Mouse (Mus musculus) induced T-regulatory cell, adult 2 months (primary cell): ENCODE results near the gene Atpaf1.

Experiments used
- DNase-seq: peaks from one replicate; pipeline ENCODE4 v3.0.0-alpha.2; 2012; ENCODE audit warnings: low read depth

Atpaf1 gene

GRCm38 (mm10) chr4:115812326-115812725 is 27.7 kb downstream of the Atpaf1 start:
- DNase-seq: no peak

GRCm38 (mm10) chr4:115815606-115816005 is 31.0 kb downstream of the Atpaf1 start:
- DNase-seq: no peak

GRCm38 (mm10) chr4:115820199-115820598 is 35.6 kb downstream of the Atpaf1 start:
- no peak for DNase-seq

DNA sequence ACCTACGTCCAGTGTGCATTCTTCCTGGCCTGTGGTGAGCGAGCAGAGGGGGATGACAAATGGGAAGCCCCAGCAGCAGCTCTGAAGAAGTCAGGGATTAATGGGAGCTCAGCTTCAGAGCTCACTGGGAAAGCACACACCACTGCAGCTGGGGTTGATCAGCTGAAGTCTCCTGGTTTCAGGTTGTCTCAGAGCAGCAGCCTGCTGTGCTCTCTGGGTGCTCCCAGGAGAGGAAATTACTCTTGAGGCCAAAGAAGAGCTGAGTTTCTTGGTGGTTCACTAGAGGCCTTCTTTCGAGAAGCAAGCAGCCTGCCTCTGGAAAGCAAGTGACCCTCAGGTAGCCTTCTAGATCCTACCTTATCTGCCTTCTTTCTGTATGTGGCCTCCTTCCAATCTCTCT is 36.3 kb downstream of the Atpaf1 start:
- no peak for DNase-seq

GRCm38 (mm10) chr4:115821431-115821830 is 36.8 kb downstream of the Atpaf1 start:
- no peak for DNase-seq

GRCm38 (mm10) chr4:115821928-115822327 is 37.3 kb downstream of the Atpaf1 start:
- no peak for DNase-seq

GRCm38 (mm10) chr4:115824178-115824577 is 39.6 kb downstream of the Atpaf1 start:
- DNase-seq: no peak

DNA sequence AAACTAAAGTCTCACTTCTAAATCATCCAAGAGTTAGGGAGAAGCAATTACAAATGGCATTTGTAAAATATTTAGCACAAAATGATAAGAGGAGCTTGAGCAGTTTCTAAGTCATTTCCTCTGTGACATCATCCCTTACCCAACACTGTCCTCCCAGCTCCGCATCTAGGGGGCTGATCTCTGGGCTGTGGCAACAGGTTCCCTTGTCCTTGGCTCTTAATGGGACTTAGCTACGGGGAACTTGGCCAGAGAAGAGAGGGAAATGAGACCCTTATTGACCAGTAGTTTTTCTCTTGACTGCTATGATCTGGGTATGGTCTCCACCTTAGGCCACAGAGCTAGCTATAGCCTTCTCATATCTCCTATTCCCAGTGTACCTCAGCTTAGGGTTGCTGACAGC is 40.7 kb downstream of the Atpaf1 start:
- no peak for DNase-seq

DNA sequence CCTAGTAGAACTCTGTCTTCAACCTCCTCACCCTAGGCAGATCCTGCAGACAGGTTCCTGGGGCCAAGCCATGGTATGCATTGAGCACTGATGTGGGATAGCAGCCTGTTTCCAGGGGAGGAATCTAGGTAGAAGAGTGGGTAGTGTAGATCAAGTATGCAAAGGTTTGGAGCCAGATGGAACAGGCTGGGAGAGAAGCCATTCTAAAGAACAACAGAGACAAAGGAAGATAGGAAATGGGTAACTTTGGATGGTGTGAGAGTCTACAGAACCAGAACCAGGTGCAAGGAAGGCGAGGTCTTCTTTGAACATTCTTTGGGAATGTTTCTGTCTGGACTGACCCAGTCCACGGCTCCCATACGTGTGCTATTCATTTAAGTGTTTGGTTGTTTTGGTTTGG is 42.5 kb downstream of the Atpaf1 start:
- DNase-seq: no peak

DNA sequence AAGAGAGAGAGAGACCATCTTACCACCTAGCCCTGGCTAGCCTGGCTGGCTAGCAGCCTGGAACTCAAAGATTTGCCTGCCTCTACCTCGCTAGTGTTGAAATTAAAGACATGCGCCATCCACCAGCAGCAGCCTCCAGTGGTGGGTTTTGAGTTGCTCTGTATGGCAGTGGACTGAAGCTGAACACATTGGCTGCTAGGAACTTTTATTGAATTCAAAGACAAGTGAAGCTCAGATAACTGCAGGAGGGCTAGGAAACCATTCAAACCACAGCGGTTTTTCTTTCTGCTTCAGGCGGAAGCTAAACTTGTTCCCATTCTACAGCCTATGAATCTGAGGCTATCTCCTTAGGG is 42.9 kb downstream of the Atpaf1 start:
- no peak for DNase-seq

DNA sequence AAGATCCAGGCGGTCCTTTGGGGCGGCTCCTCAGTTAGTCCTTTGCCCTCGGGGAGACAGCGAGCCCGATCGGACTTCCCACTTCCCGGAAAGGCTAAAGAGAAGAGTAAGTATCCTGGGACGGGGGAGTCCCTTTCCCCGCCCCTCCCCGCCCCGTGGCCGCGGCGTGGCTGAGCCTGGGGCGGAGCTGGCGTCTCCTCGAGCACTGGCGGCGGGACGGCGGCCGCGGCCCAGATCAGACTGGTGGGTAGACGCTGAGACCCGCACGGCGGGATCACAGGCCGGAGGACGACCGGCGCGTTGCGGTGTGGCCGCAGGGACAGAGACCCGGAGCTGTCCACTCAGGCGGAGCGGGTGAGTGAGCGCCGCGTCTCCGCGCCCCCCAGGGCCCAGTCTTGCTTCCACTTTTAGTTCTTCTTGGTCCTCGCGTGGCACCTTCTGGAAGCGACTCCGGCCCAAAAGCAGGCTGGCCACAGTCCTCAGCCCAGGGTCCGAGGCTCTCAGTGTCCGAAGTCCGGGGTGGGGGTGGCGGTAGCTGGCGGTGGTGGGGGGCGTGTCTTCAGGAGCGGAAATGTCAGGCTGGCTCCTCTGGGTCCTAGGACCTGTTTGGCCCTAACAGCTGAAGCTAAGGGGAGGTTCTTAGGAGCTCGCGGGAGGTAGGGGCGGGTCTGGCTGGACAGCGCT is 43.4 kb downstream of the Atpaf1 start, which contains the start of gene Mob3c:
Gene Mob3c, plus strand, starts transcription at position 205 of the 684 bp plus-strand sequence.
- DNase-seq: peak; percentile 82

GRCm38 (mm10) chr4:115828572-115828902 is 43.9 kb downstream of the Atpaf1 start:
- DNase-seq: no peak

DNA sequence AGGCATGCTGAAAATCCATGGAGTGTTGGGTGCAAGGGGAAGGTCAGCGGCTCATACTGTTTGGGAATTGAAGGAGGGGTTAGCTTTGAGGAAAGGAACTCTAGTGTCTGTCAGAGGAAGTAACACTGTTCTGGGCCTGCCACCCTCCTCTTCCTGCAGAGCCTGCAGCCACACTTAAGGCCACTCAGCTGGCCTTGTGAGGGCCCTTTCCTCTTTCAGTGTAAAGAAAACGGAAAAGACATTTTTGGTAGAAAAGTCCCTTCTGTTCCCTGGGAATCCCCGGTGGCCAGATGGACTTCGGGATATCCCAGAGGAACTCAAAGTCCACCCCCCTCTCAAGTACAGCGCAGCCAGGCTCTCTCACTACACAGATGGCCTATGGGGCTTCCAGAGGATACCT is 45.9 kb downstream of the Atpaf1 start:
- no peak for DNase-seq

DNA sequence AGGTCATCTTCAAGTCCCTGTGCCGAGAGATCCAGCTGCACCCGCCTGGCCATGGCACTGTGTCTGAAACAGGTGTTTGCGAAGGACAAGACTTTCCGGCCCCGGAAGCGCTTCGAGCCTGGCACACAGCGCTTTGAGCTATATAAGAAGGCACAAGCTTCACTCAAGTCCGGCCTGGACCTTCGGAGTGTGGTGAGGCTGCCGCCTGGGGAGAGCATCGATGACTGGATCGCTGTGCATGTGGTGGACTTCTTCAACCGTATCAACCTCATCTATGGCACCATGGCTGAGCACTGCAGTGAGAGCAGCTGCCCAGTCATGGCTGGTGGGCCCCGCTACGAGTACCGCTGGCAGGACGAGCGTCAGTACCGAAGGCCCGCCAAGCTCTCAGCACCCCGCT is 46.6 kb downstream of the Atpaf1 start:
- DNase-seq: no peak

DNA sequence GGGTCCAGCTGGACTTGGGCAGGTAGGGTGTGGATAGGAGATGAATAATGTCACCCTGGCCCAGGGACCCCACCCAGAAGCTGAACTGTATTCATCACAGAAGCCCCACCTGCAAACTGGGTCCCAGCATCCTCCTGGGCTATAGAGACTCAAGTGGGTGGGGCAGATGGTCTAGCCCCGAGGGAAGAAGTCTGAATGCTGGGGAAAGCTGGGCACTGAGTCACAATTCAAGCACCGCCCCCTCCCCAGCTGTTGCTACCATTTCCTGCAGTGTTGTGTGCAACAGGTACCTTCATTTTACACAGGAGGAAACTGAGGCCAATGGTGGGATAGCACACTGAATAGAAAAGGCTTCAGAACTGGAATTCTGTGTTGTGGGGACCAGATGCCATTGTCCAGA is 47.4 kb downstream of the Atpaf1 start:
- no peak for DNase-seq

DNA sequence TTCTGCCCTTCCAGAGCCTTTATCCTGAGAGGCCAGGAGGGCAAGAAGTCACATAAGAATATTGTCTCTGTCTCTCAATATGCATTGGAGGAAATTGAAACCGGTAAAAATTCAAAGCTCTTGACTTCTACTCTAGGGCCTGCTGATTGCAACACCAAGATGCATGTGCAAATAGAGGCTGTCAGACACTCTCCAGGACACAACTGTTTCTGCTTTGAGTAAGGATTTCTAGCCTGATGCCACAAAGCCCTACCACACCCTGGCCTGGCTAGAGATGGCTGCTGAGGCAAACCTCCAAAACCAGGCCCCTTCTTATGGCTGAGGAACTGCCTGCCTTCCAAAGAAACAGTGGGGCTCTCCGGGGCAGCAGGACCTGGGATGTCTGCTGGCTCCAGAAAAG is 51.0 kb downstream of the Atpaf1 start:
- no peak for DNase-seq

GRCm38 (mm10) chr4:115838196-115838595 is 53.6 kb downstream of the Atpaf1 start:
- peak; percentile 40 for DNase-seq

DNA sequence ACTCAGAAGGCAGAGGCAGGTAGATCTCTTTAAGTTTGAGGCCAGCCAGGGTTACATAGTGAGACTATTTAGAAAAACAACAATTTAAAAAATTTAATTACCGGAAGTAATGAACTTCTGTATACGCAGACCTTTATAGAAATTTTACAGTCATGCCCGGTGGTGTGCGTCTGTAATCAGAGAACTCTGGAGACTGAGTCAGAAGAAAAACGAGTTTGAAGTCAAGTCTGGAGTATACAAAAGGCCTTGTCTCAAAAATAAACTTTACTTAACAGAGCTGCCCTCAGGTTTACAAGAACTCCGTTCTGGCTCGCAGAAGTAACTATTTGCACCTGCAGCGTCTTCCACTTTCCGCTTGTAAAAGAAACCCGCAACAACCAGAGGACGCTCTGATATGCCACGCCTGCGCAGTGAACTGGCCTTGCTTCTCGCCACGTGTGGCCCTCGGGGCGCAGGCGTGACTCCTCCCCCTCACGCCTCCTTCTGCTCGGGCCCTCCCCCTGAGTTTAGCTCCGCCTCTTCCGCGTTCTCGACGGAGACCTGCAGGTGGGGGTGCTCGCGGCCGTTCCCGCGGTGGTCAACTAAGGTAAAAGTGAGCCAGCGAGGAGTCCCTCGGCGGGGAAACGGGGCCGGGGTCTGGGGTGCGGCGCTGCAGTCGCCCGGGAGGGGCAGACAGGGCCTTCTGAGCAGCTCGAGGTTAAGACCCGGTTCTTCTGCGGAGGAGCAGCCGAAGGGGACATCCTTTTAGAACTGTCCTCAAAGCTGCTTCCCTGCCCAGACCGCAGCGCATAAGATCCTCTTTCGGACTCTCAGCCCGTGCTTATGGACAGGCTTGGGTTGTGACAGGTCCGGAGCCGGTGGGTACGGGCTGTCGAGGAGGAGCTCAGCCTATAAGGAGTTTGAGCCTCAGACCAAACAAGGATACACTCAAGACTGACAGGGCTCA is 54.4 kb downstream of the Atpaf1 start, which contains the start of gene Mknk1:
Gene Mknk1, plus strand, starts transcription at position 503 of the 946 bp plus-strand sequence.
- peak; percentile 98 for DNase-seq

- no peak for DNase-seq
Observed at GRCm38 (mm10) chr4:115839956-115840355, 55.3 kb downstream of the Atpaf1 start.

- no peak for DNase-seq
Observed at GRCm38 (mm10) chr4:115840842-115841241, 56.2 kb downstream of the Atpaf1 start.

- DNase-seq: no peak
Observed at GRCm38 (mm10) chr4:115846656-115847055, 62.0 kb downstream of the Atpaf1 start.

DNA sequence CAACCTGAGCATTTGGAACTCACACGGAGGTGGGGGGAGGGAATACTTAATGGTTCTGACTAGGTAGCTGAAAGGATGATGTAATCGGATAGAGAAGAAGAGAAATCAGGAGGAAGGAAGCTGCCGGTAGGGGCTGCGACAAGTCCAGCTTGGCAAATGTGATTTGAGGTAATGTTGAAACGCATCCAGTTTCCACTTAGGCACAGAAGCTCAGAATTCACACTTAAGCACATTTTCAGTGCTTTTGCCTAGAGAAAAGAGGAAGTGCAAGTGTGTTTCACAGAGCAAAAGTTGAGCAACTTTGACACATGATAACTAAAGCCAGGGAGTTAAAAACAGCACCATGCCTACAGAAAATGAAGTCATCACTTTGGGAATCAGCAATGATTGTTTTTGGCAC is 62.8 kb downstream of the Atpaf1 start:
- no peak for DNase-seq

- DNase-seq: no peak
Observed at GRCm38 (mm10) chr4:115848083-115848482, 63.5 kb downstream of the Atpaf1 start.
